Mouse (Mus musculus): ENCODE measurements around the gene Tbc1d5.

Gene Tbc1d5

GRCm38 (mm10) chr17:51104294-51104693 is 74.9 kb downstream of the Tbc1d5 start:
- no peak for DNase-seq (ENCODE audit: low read depth, low spot score)

- no peak for DNase-seq (ENCODE audit: low read depth, low spot score)
These were observed 135.3 kb downstream of the Tbc1d5 start for GRCm38 (mm10) chr17:51043869-51044268.

GRCm38 (mm10) chr17:51040861-51041260 is 138.3 kb downstream of the Tbc1d5 start:
- no peak for DNase-seq (ENCODE audit: low read depth, low spot score)

GRCm38 (mm10) chr17:51023227-51023626 is 155.9 kb downstream of the Tbc1d5 start:
- no peak for DNase-seq (ENCODE audit: low read depth, low spot score)

GRCm38 (mm10) chr17:51016384-51016783 is 162.8 kb downstream of the Tbc1d5 start:
- DNase-seq (ENCODE audit: low read depth, low spot score), result no peak

- DNase-seq (ENCODE audit: low read depth, low spot score), result no peak
These were observed 165.2 kb downstream of the Tbc1d5 start for GRCm38 (mm10) chr17:51013908-51014307.

- DNase-seq (ENCODE audit: low read depth, low spot score), result no peak
These were observed 176.0 kb downstream of the Tbc1d5 start for GRCm38 (mm10) chr17:51003179-51003578.

- DNase-seq (ENCODE audit: low read depth, low spot score), result no peak
These were observed 180.9 kb downstream of the Tbc1d5 start for GRCm38 (mm10) chr17:50998216-50998615.

GRCm38 (mm10) chr17:50993294-50993993 is 185.7 kb downstream of the Tbc1d5 start:
- DNase-seq (ENCODE audit: low read depth, low spot score), result no peak

GRCm38 (mm10) chr17:50990770-50991405 is 188.3 kb downstream of the Tbc1d5 start:
- no peak for DNase-seq (ENCODE audit: low read depth, low spot score)

GRCm38 (mm10) chr17:50987935-50988334 is 191.2 kb downstream of the Tbc1d5 start:
- DNase-seq (ENCODE audit: low read depth, low spot score), result no peak

- DNase-seq (ENCODE audit: low read depth, low spot score), result no peak
These were observed 197.2 kb downstream of the Tbc1d5 start for GRCm38 (mm10) chr17:50981933-50982332.

GRCm38 (mm10) chr17:50972142-50972541 is 207.0 kb downstream of the Tbc1d5 start:
- no peak for DNase-seq (ENCODE audit: low read depth, low spot score)

GRCm38 (mm10) chr17:50966147-50966546 is 213.0 kb downstream of the Tbc1d5 start:
- no peak for DNase-seq (ENCODE audit: low read depth, low spot score)

GRCm38 (mm10) chr17:50954313-50954712 is 224.8 kb downstream of the Tbc1d5 start:
- DNase-seq (ENCODE audit: low read depth, low spot score), result no peak

GRCm38 (mm10) chr17:50922308-50922707 is 256.8 kb downstream of the Tbc1d5 start:
- no peak for DNase-seq (ENCODE audit: low read depth, low spot score)

- DNase-seq (ENCODE audit: low read depth, low spot score), result no peak
These were observed 263.9 kb downstream of the Tbc1d5 start for GRCm38 (mm10) chr17:50915216-50915615.

- no peak for DNase-seq (ENCODE audit: low read depth, low spot score)
These were observed 270.4 kb downstream of the Tbc1d5 start for GRCm38 (mm10) chr17:50908568-50909335.

GRCm38 (mm10) chr17:50908160-50908559 is 271.0 kb downstream of the Tbc1d5 start:
- DNase-seq (ENCODE audit: low read depth, low spot score), result no peak

GRCm38 (mm10) chr17:50906630-50907029 is 272.5 kb downstream of the Tbc1d5 start:
- DNase-seq (ENCODE audit: low read depth, low spot score), result no peak

- no peak for DNase-seq (ENCODE audit: low read depth, low spot score)
These were observed 274.7 kb downstream of the Tbc1d5 start for GRCm38 (mm10) chr17:50904463-50904862.

GRCm38 (mm10) chr17:50897867-50898266 is 281.3 kb downstream of the Tbc1d5 start:
- no peak for DNase-seq (ENCODE audit: low read depth, low spot score)

- DNase-seq (ENCODE audit: low read depth, low spot score), result no peak
These were observed 289.7 kb downstream of the Tbc1d5 start for GRCm38 (mm10) chr17:50889475-50889874.

All from embryo, embryonic 11.5 days (tissue).